Mouse (Mus musculus) CH12.LX (cell line): Measurements from ENCODE around the gene Tmem184a. TPM values are rescaled to one million over a fixed set of nuclear protein-coding genes. Genes with fewer than 3 reads are reported as not detected.

Source experiments
- DNase-seq: peaks from one replicate; pipeline ENCODE4 v3.0.0-alpha.2; 2013; ENCODE audit errors: extremely low read depth
- H3K27ac ChIP-seq: 2 replicates; pipeline ENCODE4 v1.5.1; 2012; ENCODE audit warnings: low read depth, mild to moderate bottlenecking, control low read depth, moderate library complexity; ENCODE audit not compliant: insufficient read depth
- H3K27me3 ChIP-seq: replicated peaks from 2 replicates; pipeline ENCODE3; 2012; ENCODE audit warnings: inconsistent platforms
- H3K36me3 ChIP-seq, 2 experiments: replicated peaks in 1 of 2; 2 replicates each; pipeline versions ENCODE3 to v1.6.1; 2012; ENCODE audit warnings: inconsistent platforms in 1 of 2, low read length in 1 of 2, mild to moderate bottlenecking in 1 of 2, mixed read lengths in 1 of 2, moderate library complexity in 1 of 2; ENCODE audit not compliant: control insufficient read depth in 1 of 2, insufficient read depth in 1 of 2
- H3K4me1 ChIP-seq, 2 experiments: 2 replicates each; pipeline ENCODE4 v1.6.1; 2012; ENCODE audit warnings: inconsistent platforms in 1 of 2, moderate library complexity in 1 of 2; ENCODE audit not compliant: insufficient read depth in 2 of 2, control insufficient read depth in 1 of 2
- H3K4me2 ChIP-seq: 2 replicates; pipeline ENCODE4 v1.6.1; 2012; ENCODE audit warnings: low read depth, mild to moderate bottlenecking, control low read depth; ENCODE audit not compliant: poor library complexity, insufficient read depth, severe bottlenecking
- H3K4me3 ChIP-seq, 3 experiments: fragments of 150-350 bp in 1 of 3; sonication (generic) in 1 of 3; replicated peaks in 1 of 3; 2 replicates each; pipeline versions ENCODE3 to v1.5.1; 2011 to 2012; ENCODE audit warnings: low read depth in 2 of 3, low read length in 2 of 3, mild to moderate bottlenecking in 2 of 3, moderate library complexity in 2 of 3, control low read depth in 1 of 3, improper control_type of control experiment in 1 of 3, inconsistent platforms in 1 of 3, mixed read lengths in 1 of 3; ENCODE audit not compliant: poor library complexity in 1 of 3
- H3K79me2 ChIP-seq: replicated peaks from 2 replicates; pipeline ENCODE4 v1.6.1; 2012; ENCODE audit warnings: mild to moderate bottlenecking, moderate library complexity; ENCODE audit not compliant: control insufficient read depth, poor library complexity, insufficient read depth, severe bottlenecking; ENCODE audit errors: extremely low read depth
- H3K9ac ChIP-seq: 2 replicates; pipeline ENCODE4 v1.6.1; 2012; ENCODE audit warnings: low read depth, mild to moderate bottlenecking, control low read depth, moderate library complexity; ENCODE audit not compliant: insufficient read depth
- H3K9me3 ChIP-seq: replicated peaks from 2 replicates; pipeline ENCODE3; 2012; ENCODE audit warnings: low read length, inconsistent platforms, mixed read lengths
- CHD1 ChIP-seq: IDR thresholded peaks from 2 replicates; pipeline ENCODE4 v1.6.1; 2012; ENCODE audit warnings: low read depth, low read length, improper control_type of control experiment, inconsistent platforms
- E2F4 ChIP-seq: IDR thresholded peaks from 2 replicates; pipeline ENCODE4 v1.6.1; 2011; ENCODE audit warnings: low read depth, low read length, improper control_type of control experiment; ENCODE audit not compliant: insufficient replicate concordance
- ETS1 ChIP-seq: conservative IDR thresholded peaks from 2 replicates; pipeline ENCODE4 v1.6.1; 2012; ENCODE audit warnings: low read depth, mild to moderate bottlenecking, inconsistent platforms, low read length, improper control_type of control experiment, moderate library complexity
- GABPA ChIP-seq: IDR thresholded peaks from 2 replicates; pipeline ENCODE4 v1.6.1; 2012; ENCODE audit warnings: low read depth, low read length, improper control_type of control experiment, inconsistent platforms; ENCODE audit not compliant: insufficient replicate concordance
- IRF4 ChIP-seq: IDR thresholded peaks from 2 replicates; pipeline ENCODE4 v1.6.1; 2014; ENCODE audit warnings: low read depth, mild to moderate bottlenecking, inconsistent platforms, low read length, improper control_type of control experiment
- JUN ChIP-seq: IDR thresholded peaks from 2 replicates; pipeline ENCODE4 v1.6.1; 2011; ENCODE audit warnings: low read depth, mild to moderate bottlenecking, low read length, improper control_type of control experiment, moderate library complexity; ENCODE audit not compliant: insufficient read depth
- JUND ChIP-seq: conservative IDR thresholded peaks from 2 replicates; pipeline ENCODE4 v1.6.1; 2011; ENCODE audit warnings: low read depth, low read length, improper control_type of control experiment
- MAX ChIP-seq: IDR thresholded peaks from 2 replicates; pipeline ENCODE4 v1.6.1; 2011; ENCODE audit warnings: low read length, improper control_type of control experiment
- MAZ ChIP-seq: IDR thresholded peaks from 2 replicates; pipeline ENCODE4 v1.6.1; 2012; ENCODE audit warnings: low read depth, mild to moderate bottlenecking, inconsistent platforms, low read length, improper control_type of control experiment, moderate library complexity
- MXI1 ChIP-seq: IDR thresholded peaks from 2 replicates; pipeline ENCODE4 v1.6.1; 2011; ENCODE audit warnings: mild to moderate bottlenecking, low read depth, low read length, improper control_type of control experiment
- NELFE ChIP-seq: IDR thresholded peaks from 2 replicates; pipeline ENCODE4 v1.6.1; 2011; ENCODE audit warnings: low read depth, low read length, improper control_type of control experiment
- PAX5 ChIP-seq: IDR thresholded peaks from 2 replicates; pipeline ENCODE4 v1.6.1; 2012; ENCODE audit warnings: low read length, inconsistent platforms, mixed read lengths
- POLR2AphosphoS2 ChIP-seq: IDR thresholded peaks from 2 replicates; pipeline ENCODE4 v1.6.1; 2011; ENCODE audit warnings: low read depth, low read length, improper control_type of control experiment
- RAD21 ChIP-seq: IDR thresholded peaks from 2 replicates; pipeline ENCODE4 v1.6.1; 2011; ENCODE audit warnings: low read depth, mild to moderate bottlenecking, low read length, improper control_type of control experiment, moderate library complexity
- SMC3 ChIP-seq: IDR thresholded peaks from 2 replicates; pipeline ENCODE4 v1.6.1; 2011; ENCODE audit warnings: low read depth, low read length, improper control_type of control experiment
- TBP ChIP-seq: conservative IDR thresholded peaks from 2 replicates; pipeline ENCODE4 v1.6.1; 2011; ENCODE audit warnings: low read depth, low read length, improper control_type of control experiment
- TCF12 ChIP-seq: IDR thresholded peaks from 2 replicates; pipeline ENCODE4 v1.6.1; 2014; ENCODE audit warnings: low read depth, mild to moderate bottlenecking, inconsistent platforms, low read length, improper control_type of control experiment
- USF2 ChIP-seq: conservative IDR thresholded peaks from 2 replicates; pipeline ENCODE4 v1.6.1; 2011; ENCODE audit warnings: low read depth, low read length, improper control_type of control experiment
- ZMIZ1 ChIP-seq: IDR thresholded peaks from 2 replicates; pipeline ENCODE4 v1.6.1; 2012; ENCODE audit warnings: low read depth, mild to moderate bottlenecking, inconsistent platforms, low read length, improper control_type of control experiment
- ZNF384 ChIP-seq: IDR thresholded peaks from 2 replicates; pipeline ENCODE4 v1.6.1; 2012; ENCODE audit warnings: low read depth, low read length, improper control_type of control experiment, inconsistent platforms
- dilution Hi-C: fragments of 300-500 bp; cut with MboI; formaldehyde crosslinking; loops from 2 replicates; pipeline ENCODE4 v1.14.3; 2020; ENCODE audit warnings: low sequenced_read_pairs; ENCODE audit not compliant: extremely low pct_unique_long_range_greater_than_20kb, extremely low pct_ligation_motif_present
- in situ Hi-C: fragments of 300-500 bp; cut with MboI; formaldehyde crosslinking; loops from 3 replicates; pipeline ENCODE4 v1.14.3; 2019; ENCODE audit warnings: low sequenced_read_pairs, low pct_ligation_motif_present, low pct_unique_long_range_greater_than_20kb, mixed read lengths
- polyA plus RNA-seq: library from polyadenylated mRNA; unstranded; fragments of >175 nt; gene quantifications from 2 replicates; pipeline ENCODE4 v1.2.1, GENCODE M21; 2012; ENCODE audit warnings: low read depth; ENCODE audit not compliant: insufficient read length
- total RNA-seq, 2 experiments: library from RNA; depleted of rRNA; stranded (reverse); fragments of 300-350 nt in 1 of 2; fragments of >200 nt in 1 of 2; gene quantifications; 2 replicates each; pipeline ENCODE4 v1.2.3; 2012 to 2014

Gene Tmem184a
- total and polyA plus RNA-seq, 3 experiments, result 0.16 to 0.20 TPM; not detected in 1

DNA sequence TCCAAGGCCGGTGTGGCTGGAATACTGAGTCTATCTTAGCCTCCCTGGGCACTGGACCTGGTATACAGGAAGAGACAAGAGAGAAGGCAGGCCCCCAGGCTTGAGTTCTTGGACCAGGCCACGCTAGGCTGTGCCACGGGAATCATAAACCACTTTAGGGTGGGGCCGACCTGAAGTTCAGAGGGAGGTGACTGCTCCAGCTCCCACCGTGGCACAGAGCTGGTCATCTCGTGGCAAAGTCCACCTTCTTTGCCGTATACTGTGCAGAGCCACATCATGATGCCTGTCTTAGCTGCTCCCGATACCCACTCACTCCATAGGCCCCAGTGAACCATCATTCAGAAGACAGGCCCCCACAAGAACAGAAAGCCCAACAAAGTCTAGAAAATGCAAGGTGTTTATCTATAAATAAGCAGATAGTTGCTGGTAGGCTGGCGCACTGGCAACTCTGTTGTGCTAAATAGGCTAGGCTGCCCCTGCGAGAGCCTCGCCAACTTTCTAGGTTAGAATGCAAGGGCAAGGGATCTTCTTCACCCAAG is 15.1 kb downstream of the Tmem184a start:
- no peak overlapping the region for H3K27ac ChIP-seq

DNA sequence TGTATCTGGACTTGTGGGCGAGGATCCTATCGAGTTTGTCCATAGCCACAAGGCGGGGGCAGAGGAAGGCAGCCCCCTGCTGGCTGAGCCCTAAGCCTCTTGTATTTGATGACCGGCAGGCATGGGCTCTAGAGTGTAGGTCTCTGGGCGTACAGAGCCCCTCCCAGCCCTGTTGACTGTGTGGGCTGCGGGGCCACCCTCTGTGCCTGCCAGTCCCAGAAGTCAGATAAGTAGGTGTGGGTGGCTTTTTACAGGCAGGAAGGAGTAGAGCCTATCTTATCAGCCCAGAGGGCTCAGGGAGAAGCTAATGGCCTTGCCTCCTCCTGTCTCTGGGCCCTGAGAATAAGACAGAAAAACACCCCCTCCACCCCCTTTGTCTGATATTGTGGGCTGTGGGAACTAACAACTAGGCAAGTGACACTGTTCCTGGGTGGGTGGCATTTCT is 15.6 kb downstream of the Tmem184a start:
- no peak for DNase-seq
- Histone ChIP-seq H3K79me2 (no peaks in the 10 kb centered on the region), H3K27me3 (no peaks in the 10 kb centered on the region), H3K4me3 (no peak overlapping the region), H3K9me3 (no peaks in the 10 kb centered on the region), H3K27ac (no peak overlapping the region), H3K36me3 (peaks cover 26 to 37% of the 10 kb centered on the region in 2 experiments), H3K9ac (no peak overlapping the region), H3K4me2 (no peak overlapping the region), H3K4me1 (no peaks in the 10 kb centered on the region)
- dilution Hi-C loops, result no loop called here
- in situ Hi-C loops, result no loop called here
- TF ChIP-seq IRF4, result no peak
- TF ChIP-seq GABPA, result no peak
- no peak for TF ChIP-seq USF2
- no peak for TF ChIP-seq NELFE
- no peak for TF ChIP-seq TCF12
- no peak for TF ChIP-seq E2F4
- no peak for TF ChIP-seq JUND
- TF ChIP-seq PAX5, result no peak
- no peak for TF ChIP-seq TBP
- TF ChIP-seq MXI1, result no peak
- no peak for TF ChIP-seq ZMIZ1
- no peak for TF ChIP-seq POLR2AphosphoS2
- TF ChIP-seq RAD21, result no peak
- no peak for TF ChIP-seq ZNF384

More for the DNA sequence above, 15.1 kb downstream of the Tmem184a start:
- no peaks in the 10 kb centered on the region for H3K79me2 ChIP-seq
- TF ChIP-seq MXI1 (no peak), ZMIZ1 (no peak), E2F4 (no peak), MAX (no peak), SMC3 (no peak), ETS1 (no peak), JUN (no peak), CHD1 (no peak), MAZ (no peak)
- TF ChIP-seq, all 38 proteins: peak for 0
- dilution Hi-C loops (no loop called here), in situ Hi-C loops (no loop called here)
- H3K4me1 ChIP-seq, result no peaks in the 10 kb centered on the region
- H3K27me3 ChIP-seq, result peaks cover 2% of the 10 kb centered on the region
- peaks cover 3% of the 10 kb centered on the region for H3K9me3 ChIP-seq
- H3K4me2 ChIP-seq, result no peak overlapping the region
- H3K36me3 ChIP-seq, result peaks cover 23 to 32% of the 10 kb centered on the region in 2 experiments
- DNase-seq, result no peak
- H3K4me3 ChIP-seq, result no peak overlapping the region
- H3K9ac ChIP-seq, result no peak overlapping the region
